Mouse (Mus musculus): ENCODE measurements at regions not wholly inside any gene's neighbourhood (a gene's known extent, or its start where the extent isn't known, plus 50 kb on each side); places are given as distances from the start of the nearest gene placed in this dataset.

DNA sequence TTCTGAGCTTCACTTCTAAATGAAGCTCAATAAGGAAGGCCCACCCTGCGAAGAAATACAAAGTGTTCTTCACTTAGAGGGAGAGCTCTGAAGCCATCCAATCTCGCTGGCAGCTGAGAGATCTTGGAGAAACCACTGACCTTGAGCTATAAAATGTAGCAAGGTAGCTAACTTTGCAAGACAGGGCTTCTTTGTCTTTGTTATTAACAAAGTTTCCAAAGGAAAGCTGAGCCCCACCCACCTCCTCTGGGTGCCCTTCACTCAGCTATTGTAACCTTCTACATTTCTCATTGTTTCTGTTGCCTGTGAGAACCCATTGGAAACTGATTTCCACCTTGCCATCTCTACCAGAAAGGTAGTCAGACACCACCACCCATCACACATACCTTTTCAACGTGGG lies 57.2 kb upstream of the Usp9x start:
- DNase-seq (ENCODE audit: low read depth, low spot score), result no peak

DNA sequence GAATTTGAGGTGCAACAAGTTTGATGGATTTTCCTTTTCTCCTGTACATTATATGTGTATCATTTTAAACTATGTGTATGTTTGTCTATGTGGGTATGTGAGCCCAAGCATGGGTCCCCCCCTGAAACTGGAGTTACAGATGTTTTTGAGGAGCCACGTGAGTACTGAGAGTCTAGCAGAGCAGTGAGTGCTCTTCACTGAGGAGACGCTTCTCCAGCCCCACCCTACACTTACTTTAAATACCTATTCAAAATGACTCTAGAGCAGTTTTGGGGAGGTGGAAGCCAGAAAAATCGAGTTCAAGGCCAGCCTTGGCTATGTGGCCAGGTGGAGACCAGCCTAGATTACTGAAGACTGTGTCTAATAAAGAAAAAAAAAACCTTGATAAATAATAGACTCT lies 58.2 kb upstream of the Usp9x start:
- no peak for DNase-seq (ENCODE audit: low read depth, low spot score)

GRCm38 (mm10) chrX:12990777-12991176 lies 80.5 kb upstream of the Usp9x start:
- no peak for DNase-seq (ENCODE audit: low read depth, low spot score)

- DNase-seq (ENCODE audit: low read depth, low spot score), result no peak
Observed at GRCm38 (mm10) chrX:12977676-12978075, 93.6 kb upstream of the Usp9x start.

DNA sequence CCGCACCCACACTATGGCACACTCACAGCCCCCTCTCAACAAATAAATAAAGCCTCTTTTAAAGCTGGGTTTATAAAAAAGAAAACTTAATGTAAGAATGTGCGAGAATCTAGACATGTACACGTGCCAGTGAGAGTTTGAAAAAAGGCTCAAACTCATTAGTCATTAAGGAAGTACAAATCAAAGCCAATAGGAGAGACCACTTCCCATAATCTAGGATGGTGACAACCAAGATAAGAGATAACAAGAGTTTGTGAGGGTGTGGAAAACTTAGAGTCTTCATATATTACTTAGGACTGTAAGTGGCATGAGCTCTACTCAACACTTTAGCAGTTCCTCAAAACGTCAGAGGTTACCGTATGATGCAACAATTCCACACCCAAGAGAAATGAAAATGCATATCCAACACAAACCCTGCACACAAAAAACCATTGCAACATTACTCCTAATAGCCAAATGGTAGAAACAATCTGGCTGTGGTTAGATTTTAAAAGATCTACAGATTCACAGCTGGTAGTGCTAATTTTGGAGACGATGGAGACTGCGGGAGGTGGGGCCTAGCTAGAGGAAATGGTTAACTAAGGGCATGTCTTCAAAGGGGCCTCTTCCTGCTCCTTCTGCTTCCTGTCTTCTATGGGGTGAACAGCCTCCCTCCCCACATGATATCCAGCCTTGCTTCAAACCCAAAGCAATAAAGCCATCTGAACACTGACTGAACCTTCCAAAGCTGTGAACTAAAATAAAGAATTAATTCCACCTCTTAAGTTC lies 102.1 kb upstream of the Usp9x start:
- no peak for DNase-seq (ENCODE audit: low read depth, low spot score)

DNA sequence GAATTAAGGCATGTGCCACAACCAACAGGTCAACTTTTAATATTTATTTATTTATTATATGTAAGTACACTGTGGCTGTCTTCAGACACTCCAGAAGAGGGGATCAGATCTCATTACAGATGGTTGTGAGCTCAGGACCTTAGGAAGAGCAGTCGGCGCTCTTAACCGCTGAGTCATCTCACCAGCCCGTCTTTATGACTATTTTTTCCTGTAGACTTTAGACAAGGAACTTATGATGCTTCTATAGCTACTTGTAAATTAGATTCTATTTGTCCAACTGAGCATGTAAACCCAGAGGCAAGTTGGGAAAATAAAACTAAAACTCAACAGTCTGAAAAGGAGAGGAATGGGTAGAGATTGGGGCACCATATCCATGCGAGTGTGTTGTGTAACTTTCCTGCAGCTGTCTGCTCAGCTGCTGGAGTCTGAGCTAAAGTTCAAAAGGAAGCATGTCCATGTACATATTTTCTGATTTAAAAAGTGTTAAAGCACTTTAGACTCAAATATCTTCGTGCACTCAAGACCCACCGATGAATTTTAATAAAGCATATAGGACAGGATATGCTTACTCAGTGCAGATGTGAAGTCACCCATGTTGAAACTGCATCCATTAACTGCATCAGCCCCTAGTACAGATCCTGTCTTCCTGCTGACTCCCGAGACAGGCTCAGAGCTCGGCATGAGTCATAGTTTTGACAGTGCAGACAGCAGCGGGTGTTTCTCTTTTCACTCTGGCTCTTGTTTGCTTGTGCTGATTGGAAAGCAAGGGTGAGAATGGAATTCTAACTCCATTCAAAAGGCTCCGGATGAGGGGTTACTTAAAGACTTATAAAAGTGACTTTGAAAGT lies 111.6 kb upstream of the Usp9x start:
- peak; percentile 23 for DNase-seq (ENCODE audit: low read depth, low spot score)

DNA sequence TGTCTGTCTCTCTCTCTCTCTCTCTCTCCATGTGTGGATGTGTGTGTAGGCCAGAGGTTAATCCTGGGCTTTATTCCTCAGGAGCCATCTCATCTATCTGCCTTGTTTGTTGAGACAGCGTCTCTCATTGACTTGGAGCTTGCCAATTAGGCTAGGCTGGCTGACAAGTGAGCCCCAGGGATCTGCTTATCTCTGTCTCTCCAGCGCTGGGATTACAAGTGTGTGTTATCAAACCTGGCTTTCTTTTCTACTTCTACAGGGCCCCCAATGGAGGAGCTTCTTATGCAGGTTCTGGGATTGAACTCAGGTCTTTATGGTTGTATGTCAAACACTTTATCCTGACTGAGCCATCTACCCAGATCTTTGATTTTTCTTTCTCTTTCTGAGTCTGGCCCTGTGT lies 112.4 kb upstream of the Usp9x start:
- no peak for DNase-seq (ENCODE audit: low read depth, low spot score)

- peak; percentile 26 for DNase-seq (ENCODE audit: low read depth, low spot score)
Observed at GRCm38 (mm10) chrX:12950928-12951660, 120.2 kb upstream of the Usp9x start.

DNA sequence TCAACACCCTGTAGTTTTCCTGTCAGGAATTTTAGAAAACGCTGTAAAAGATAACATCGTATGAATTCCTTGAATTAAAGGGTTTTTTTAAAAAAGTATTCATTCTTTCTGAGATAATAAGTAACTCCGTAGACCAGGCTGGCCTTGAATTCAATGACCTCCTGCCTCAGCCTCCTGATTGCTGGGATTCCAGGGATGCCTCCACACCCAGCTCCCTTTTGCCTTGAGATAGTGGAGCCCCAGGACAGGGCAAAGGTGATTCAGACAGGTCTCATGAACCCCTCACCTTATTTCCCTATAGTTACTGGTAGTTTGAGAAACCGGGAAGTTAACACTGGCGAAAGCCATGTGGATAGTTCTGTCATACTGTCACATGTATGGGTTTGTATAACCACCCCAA lies 128.8 kb upstream of the Usp9x start:
- DNase-seq (ENCODE audit: low read depth, low spot score), result no peak

GRCm38 (mm10) chrX:12936406-12937172 lies 134.7 kb upstream of the Usp9x start:
- no peak for DNase-seq (ENCODE audit: low read depth, low spot score)

DNA sequence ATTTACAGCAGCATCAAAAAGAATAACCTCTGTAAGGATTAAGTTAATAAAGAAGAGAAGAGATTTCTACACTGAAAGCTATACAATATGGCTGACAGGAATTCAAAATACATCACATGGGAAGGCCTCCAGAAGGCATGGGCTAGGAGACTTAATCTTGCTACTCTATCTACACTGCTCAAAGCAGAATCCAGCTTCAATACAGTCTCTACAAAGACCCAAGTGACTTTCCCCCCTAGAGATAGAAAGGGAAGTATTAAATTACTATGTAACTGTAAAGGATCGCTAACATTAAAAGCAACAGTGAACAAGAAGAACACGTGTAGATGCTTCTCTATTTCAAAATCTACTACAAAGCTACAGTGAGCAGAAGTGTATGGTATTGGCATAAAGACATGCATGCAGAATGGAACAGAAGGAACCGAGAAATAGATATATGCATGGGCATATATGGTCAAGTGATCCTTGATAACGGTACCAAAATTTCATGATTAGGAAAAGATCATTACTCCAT lies 137.9 kb upstream of the Usp9x start:
- DNase-seq (ENCODE audit: low read depth, low spot score), result no peak

GRCm38 (mm10) chrX:12930242-12930641 lies 141.1 kb upstream of the Usp9x start:
- no peak for DNase-seq (ENCODE audit: low read depth, low spot score)

DNA sequence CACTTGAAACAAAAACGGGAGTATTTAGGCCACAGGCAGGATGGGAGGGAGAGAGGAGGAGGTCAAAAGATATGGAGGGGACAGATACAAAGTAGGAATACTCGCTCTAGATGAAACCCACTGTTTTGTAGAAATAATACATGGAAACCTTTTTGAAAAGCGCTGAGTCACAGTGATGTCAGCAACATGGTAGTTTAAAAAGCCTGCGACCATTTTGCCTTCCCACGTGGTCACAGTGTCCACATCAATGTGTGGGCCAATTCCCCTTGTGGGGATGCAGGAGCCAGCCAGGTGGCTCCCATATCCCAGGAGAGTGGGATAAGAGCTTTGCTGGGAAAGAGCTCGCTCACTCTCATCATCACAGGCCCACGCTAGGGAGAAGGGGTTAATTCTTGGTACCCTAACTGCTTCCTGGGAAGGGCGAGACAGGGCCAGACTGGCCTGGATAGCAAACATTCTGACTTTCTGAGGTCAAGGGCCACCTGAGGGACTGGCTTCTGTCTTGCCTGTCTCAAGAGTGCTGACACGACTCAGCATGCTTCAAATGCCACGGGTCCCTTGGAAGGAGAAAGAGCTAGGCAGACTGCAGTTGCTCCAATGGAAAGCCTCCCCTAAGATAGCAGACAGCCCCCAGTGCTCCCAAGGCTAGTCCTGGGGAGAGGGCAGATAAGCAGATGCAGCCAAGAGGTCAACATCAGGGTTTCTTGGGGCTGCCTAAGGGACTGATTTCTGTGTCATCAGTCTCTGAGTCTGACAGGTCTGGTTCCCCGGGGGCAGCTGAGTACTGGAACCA lies 143.3 kb upstream of the Usp9x start:
- DNase-seq (ENCODE audit: low read depth, low spot score), result no peak

GRCm38 (mm10) chrX:12924705-12925644 lies 146.3 kb upstream of the Usp9x start:
- DNase-seq (ENCODE audit: low read depth, low spot score), result no peak

DNA sequence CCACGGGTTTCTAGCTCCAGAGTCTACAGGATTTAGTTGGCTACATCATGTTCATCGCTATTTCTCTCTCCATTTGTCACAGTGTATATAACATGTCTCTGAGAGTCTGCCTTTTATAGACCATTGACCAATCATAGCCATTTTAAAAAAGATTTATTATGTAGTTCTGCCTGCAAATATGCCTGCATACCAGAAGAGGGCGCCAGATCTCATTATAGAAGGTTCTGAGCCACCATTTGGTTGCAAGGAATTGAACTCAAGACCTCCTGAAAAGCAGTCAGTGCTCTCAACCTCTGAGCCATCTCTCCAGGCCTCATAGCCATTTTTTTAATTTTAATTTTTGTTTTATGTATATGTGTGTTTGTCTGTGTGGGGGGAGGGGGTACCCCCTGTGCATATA lies 151.7 kb upstream of the Usp9x start:
- no peak for DNase-seq (ENCODE audit: low read depth, low spot score)

DNA sequence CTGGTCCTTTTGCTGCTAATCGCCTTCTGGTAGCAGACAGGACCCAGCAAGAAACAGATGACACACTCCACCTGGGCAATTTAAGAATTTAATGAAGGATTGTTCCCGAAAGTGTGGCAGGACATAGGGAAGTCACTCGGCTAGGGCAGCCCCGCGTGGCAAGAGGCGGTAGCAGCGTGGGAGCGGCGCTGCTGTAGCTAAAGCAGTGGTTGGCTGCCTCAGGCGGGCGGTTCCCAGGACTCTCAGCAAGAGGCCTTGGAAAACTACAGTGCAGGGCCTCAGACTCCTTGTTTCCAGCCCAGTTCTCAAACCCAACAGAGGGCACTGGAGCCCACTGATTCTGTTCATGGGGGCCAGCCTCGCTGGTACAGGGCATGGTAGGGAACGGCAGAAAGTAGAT lies 154.2 kb upstream of the Usp9x start:
- no peak for DNase-seq (ENCODE audit: low read depth, low spot score)

DNA sequence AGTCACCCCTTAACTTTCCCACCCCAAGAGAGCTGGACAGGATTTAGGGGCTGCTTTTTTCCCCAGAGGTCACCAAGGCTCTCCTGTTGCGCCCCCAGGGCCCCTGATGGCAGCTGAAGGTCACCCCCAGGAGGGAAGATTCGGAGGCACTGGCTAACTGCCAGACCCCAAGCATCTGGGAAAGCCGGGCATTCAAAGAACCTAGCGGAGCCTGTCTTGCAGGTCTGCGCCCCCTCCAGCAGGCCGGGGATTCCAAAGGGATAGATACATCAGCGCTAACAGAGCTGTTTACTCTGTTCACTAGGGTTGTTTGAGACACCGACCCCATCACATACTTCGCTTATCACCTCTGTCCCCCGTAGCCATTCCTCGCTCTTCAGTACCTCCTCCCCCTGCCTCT lies 154.6 kb upstream of the Usp9x start:
- DNase-seq (ENCODE audit: low read depth, low spot score), result no peak

DNA sequence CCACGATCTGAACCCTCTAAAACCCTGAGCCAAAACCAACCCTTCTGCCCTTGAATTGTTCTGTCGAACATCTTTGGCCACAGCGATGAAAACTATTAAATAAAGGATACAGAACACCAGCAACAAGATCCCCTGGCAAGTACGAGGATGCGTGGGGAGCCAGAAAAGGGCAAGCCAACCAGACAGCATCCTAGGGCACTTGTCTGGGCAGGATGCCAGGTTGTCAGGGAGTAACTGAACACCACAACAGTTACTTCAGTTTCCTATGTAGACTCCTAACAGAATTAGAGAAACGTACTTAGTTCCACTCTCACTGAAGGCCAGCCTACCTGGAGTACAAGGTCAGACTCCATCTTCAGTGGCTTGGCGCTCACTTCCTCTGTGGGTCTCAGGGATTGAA lies 138.4 kb upstream of the Med14 start:
- no peak for DNase-seq (ENCODE audit: low read depth, low spot score)

DNA sequence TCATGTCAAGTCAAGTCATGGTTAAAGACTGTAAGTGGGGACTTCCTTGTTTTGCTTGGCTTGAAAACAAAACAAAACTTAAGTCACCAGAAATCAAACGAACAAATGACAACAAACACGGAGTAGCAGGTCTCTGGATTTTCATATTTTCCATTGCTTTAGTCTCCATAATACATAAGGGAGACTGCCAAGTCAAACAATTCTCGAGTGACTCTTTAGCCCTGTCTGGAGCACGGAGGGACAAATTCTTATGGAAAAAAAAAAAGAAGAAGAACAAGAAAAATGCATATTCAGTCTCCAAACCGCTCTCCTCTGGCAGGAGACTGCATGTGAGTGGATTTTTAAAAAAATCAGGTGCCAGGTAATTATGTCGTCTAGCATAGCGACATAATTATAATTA lies 129.6 kb upstream of the Med14 start:
- DNase-seq (ENCODE audit: low read depth, low spot score), result no peak

- no peak for DNase-seq (ENCODE audit: low read depth, low spot score)
Observed at GRCm38 (mm10) chrX:12889482-12889808, 127.6 kb upstream of the Med14 start.
